Mouse (Mus musculus): ENCODE results near the gene Cyfip2.
"Not testable (repeated sequence)": the region's sequence is repeated elsewhere in the genome, so short reads cannot be mapped to it uniquely, and the experiment has no call there.

The Cyfip2 gene

GRCm38 (mm10) chr11:46230184-46230583 is 82.5 kb downstream of the Cyfip2 start:
- no peak for DNase-seq

DNA sequence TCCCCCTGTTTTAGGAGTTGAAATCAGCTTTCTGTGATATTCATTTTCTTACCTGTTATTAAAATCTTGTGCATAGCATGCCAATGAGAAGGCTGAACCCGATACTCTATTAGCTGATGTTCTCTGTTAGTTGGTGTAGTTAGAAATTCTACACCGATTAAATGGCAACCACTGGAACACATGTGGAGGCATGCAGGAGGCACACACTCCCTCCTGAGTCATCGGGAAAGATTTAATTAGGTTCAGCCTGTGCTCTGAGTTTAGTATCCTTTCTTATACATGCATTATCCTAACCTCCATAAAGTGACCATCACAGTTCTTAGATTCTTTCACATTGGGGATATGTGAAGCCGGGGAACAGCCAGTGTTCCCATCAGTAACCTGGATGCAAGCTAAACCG is 87.3 kb downstream of the Cyfip2 start:
- no peak for DNase-seq

DNA sequence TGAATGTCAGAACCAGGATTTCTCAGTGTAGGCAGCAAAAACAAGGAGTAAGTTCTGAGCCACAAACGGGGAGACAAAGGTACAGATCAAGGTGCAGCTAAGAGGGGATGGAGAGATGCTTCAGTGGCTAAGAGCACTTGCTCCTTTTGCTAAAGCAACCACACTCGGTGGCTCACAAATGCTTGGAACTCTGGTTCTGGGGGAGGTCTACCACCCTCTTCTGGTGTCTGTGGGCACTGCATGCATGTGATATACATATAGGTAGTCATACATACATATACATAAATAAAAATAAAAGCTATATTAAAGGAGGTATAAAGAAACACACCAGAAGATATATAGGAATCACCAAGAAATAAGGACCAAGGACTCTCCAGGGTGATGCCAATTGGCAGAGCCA is 89.1 kb downstream of the Cyfip2 start:
- no peak for DNase-seq

DNA sequence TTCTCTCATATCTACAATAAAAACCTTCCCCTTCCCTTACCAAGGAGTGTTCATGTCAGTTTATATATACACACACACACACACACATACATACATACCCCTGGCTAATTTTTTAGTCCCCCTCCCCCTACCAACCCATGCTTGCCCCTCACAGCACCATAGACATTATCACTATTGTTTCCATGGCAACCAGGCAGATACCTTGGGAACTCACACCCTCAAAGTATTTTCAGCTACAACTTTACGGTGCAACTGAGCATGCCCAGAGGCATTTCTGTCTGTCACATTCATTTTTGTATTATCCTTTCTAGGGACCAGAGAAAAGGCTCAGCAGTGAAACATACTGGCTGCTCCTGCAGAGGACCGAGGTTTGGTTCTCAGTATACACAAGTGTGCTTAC is 92.4 kb downstream of the Cyfip2 start:
- no peak for DNase-seq

DNA sequence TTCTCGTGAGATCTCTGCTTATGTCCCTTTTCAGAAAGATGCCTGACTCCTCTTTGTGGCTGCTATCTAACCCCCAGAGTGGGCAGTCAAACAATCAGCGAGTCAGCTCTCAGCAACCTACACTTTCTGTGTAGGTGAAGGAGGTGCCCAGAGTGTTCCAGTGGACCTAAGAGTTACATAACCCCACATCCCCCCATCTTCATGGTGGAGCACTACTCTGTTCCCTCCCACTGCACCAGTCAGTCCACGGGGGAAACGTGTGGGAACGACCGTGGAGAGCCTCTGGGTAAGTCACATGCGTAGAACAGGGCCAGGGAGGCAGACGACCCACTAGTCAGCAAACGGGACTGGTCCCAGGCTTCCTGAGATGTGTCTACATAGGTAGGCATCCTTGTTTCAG is 93.3 kb downstream of the Cyfip2 start:
- DNase-seq = no peak

GRCm38 (mm10) chr11:46218584-46218983 is 94.1 kb downstream of the Cyfip2 start:
- DNase-seq = no peak

DNA sequence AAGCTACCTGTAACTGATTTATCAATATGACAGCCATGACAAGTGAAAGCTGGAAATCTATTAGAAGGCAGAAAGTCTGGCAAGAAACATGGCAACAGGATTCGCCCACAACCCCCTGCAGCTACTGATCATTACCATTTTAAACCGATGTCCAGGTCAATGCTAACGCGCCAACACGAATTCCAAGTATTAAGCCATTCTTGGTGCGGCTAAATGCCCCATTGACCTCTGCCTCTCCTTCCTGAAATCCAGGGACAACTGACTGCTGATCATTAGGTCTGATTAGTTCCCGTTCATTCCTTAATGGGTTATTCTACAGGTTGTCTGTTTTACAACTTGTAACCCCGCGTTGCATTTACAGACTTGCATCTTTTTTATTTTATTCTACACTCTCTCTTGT is 95.0 kb downstream of the Cyfip2 start:
- DNase-seq = no peak

- peak; percentile 39 to 64 for DNase-seq
Measured at GRCm38 (mm10) chr11:46216669-46217068, 96.0 kb downstream of the Cyfip2 start.

DNA sequence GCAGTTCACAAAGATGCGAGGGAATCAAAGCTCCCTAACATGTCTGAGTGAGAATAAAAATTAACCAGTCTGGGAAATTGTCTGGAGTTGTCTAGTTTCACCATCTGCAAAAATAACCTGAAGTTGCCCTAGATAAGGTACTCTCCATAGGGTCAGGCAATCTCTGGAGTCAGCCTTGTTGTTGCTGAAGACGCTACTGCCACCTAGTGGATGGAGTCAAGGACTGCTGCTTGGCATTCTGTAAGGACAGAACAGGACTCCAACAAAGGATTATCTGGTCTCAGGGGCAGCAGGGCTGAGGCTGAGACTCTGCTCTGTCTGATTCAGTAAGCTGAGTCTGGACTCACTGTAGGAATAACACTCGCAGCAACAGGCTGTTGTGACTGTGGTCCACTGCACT is 97.3 kb downstream of the Cyfip2 start:
- peak; percentile 50 to 66 for DNase-seq

- DNase-seq = no peak
Measured at GRCm38 (mm10) chr11:46214368-46215230, 98.1 kb downstream of the Cyfip2 start.

DNA sequence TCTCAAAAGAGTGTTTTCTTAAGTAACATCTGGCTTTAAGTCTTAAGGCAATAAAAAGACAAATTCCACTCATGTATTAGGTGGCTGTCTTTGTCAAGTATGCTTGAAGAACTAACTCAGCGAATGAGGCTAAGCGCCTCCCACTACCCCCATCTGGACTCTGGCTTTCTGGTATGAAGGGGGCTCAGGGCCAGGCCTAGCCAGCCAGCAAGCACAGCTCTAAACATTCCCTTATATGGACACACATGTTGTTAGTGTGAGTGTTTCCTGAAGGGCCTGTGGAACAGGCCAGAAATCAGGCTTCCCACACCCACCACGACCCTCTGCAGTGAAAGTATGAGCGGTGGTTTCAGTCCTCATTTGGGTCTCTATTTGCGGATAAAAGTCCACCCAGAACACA is 98.8 kb downstream of the Cyfip2 start:
- no peak for DNase-seq

- no peak for DNase-seq
Measured at GRCm38 (mm10) chr11:46211858-46212257, 100.8 kb downstream of the Cyfip2 start.

DNA sequence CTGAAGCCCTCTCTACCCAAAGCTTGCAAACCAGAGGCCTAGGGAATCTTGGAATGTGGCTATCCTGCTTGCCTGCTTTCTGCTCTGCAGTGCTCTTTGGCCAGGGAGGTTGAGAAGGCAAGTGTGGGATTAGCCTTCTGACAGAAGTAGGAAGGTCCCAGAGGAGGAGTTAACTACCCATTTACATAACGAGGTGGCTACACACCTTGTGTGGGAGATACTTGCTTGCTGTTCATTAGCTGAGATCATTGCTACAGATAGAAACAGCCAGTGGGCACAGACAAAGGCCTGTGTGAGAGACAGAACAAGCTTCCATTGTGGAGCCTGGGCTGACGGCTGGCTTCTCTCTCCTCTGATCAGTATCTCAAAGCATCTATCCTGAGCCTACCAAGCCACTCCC is 102.8 kb downstream of the Cyfip2 start:
- DNase-seq = peak; percentile 33 to 43

GRCm38 (mm10) chr11:46205639-46206409 is 106.8 kb downstream of the Cyfip2 start:
- DNase-seq = no peak

GRCm38 (mm10) chr11:46204841-46205240 is 107.8 kb downstream of the Cyfip2 start:
- peak; percentile 54 to 56 for DNase-seq

GRCm38 (mm10) chr11:46202547-46202887 is 110.1 kb downstream of the Cyfip2 start:
- DNase-seq = no peak

DNA sequence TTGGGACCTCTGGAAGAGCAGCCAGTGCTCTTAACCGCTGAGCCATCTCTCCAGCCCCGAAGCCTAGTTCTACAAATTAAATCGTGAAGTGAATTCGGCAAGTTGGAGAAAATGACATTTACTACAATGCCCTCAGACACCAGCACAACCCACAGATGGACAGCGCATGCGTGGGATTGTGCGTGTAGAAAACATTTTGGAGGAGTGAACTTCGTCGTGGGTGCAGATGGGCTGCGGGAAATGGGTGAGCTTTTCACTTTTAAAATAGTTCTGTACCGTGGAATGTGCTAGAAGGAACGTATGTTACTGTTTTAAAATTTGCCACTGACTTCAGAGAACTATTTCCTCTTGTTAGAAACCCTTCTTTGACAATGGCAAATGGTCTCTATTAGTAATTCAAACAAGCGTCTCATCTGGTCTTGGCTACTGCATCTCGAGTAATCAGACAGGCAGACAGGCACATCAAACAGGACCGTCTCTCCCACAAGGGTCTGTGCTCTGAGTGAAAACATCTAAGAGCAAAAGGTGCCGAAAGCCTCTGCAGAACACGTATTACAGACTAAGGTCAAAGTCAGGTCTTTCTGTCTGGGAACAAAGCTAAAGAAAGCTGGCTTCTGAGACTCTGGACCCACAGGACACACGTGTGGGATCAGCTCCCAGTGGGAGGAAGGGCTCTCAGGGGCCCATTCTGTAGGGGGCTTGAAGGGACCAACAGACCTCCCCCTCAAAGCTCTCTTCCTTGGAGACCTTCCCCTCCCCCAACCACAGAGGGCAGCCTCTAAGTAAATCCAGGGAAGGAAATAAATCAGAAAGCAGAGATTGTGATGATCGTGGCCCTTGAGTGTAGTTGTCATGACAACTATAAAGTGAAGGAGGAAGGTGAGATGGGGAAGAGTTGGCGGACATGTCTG is 110.8 kb downstream of the Cyfip2 start:
- no peak for DNase-seq

- DNase-seq = no peak
Measured at GRCm38 (mm10) chr11:46200664-46201063, 112.0 kb downstream of the Cyfip2 start.

DNA sequence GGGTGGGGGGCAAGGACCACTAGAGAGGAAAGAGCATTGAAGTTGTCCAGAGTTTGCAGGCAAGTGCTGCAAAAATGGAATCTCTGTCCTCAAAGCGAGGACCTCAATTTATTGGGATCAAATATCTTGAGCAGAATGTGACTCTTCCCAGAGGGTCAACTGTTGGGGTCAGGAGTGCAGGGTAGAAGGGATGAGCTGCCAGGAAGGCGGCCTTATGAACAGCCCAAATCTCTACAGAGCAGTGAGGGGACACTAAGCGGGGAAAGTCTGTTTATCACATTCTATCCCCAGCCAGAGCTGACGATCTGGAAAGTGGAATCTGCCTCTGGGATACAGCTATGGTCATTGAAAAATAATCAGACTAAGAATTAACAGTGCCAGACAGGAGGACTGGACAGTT is 118.5 kb downstream of the Cyfip2 start:
- peak; percentile 60 to 62 for DNase-seq

DNA sequence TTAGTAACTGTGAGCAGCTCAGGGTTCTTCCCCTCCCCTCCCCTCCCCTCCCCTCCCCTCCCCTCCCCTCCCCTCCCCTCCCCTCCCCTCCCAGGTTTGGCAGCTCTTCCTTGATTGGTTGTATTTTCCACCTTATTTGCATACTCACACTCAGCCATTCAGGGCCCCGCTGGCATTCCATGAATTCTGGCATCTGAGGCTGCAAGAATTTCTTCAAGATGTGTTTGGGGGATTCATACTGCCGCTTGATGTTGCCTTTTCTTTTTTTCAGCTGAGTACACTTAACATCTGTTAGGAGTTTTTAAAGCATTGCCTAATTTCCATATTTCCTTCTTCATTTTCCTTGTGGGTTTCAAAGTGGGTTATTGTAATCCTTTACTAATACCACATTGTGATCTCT is 124.4 kb downstream of the Cyfip2 start:
- no peak for DNase-seq

GRCm38 (mm10) chr11:46185486-46185885 is 127.2 kb downstream of the Cyfip2 start:
- DNase-seq = no peak

DNA sequence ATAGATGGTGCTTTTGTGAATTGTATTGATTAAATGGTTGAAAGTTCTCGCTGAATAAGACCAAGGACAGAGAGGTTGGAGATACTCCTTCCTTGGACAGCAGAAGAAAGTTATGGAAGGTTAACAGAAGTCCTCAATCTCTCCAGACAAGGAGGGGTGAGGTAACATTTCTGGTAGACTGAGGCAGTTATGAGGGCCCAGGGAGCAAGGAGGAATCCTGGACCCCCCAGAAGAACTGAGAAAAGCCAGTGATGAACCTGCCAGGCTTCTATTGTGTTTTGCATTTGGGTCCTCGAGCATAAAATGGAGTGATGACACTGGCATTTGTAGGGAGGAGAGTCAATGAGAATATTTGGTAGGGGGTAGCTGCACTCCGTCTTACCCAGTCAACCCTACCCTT is 127.7 kb downstream of the Cyfip2 start:
- DNase-seq = no peak

DNA sequence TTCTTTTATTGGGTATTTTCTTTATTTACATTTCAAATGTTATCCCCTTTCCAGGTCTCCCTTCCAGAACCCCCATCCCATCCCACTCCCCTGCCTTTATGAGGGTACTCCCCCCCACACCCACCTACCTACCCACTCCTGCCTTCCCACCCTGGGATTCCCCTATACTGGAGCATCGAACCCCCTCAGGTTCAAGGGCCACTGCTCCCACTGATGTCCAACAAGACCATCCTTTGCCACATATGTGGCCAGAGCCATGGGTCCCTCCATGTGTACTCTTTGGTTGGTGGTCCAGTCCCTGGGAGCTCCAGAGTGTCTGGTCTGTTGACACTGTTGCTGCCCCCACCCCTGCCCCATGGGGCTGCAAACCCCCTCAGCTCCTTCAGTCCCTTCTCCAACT is 130.6 kb downstream of the Cyfip2 start:
- DNase-seq = not testable (repeated sequence)
